Mouse (Mus musculus): ENCODE data around the gene Prss57.

Gene Prss57

GRCm38 (mm10) chr10:79790861-79791260, at the start of gene Prss57:
TSS of gene Prss57 (minus strand) at chr10:79790961.
- no peak for DNase-seq (ENCODE audit: low read depth)

GRCm38 (mm10) chr10:79840091-79840490, 49.3 kb upstream of the Prss57 start:
- DNase-seq (ENCODE audit: low read depth), result no peak

- no peak for DNase-seq (ENCODE audit: low read depth)
Observed at GRCm38 (mm10) chr10:79838151-79838550, 47.4 kb upstream of the Prss57 start.

- DNase-seq (ENCODE audit: low read depth), result no peak
Observed at GRCm38 (mm10) chr10:79836918-79837317, 46.2 kb upstream of the Prss57 start.

- no peak for DNase-seq (ENCODE audit: low read depth)
Observed at GRCm38 (mm10) chr10:79834769-79835398, 44.1 kb upstream of the Prss57 start.

GRCm38 (mm10) chr10:79832786-79833181, 42.0 kb upstream of the Prss57 start:
- DNase-seq (ENCODE audit: low read depth), result no peak

GRCm38 (mm10) chr10:79832026-79832785, 41.4 kb upstream of the Prss57 start:
- DNase-seq (ENCODE audit: low read depth), result no peak

- no peak for DNase-seq (ENCODE audit: low read depth)
Observed at GRCm38 (mm10) chr10:79831583-79831982, 40.8 kb upstream of the Prss57 start.

- peak; percentile 40 for DNase-seq (ENCODE audit: low read depth)
Observed at GRCm38 (mm10) chr10:79824413-79824812, 33.7 kb upstream of the Prss57 start.

GRCm38 (mm10) chr10:79823011-79823410, 32.2 kb upstream of the Prss57 start:
- DNase-seq (ENCODE audit: low read depth), result no peak

GRCm38 (mm10) chr10:79822372-79822771, 31.6 kb upstream of the Prss57 start:
- no peak for DNase-seq (ENCODE audit: low read depth)

GRCm38 (mm10) chr10:79821731-79822130, 31.0 kb upstream of the Prss57 start:
- DNase-seq (ENCODE audit: low read depth), result no peak

- no peak for DNase-seq (ENCODE audit: low read depth)
Observed at GRCm38 (mm10) chr10:79820782-79821181, 30.0 kb upstream of the Prss57 start, which contains the start of gene Misp. TSS of gene Misp (plus strand) at chr10:79820989.

- DNase-seq (ENCODE audit: low read depth), result no peak
Observed at GRCm38 (mm10) chr10:79820277-79820676, 29.5 kb upstream of the Prss57 start.

GRCm38 (mm10) chr10:79819606-79820005, 28.8 kb upstream of the Prss57 start:
- DNase-seq (ENCODE audit: low read depth), result no peak

- DNase-seq (ENCODE audit: low read depth), result no peak
Observed at GRCm38 (mm10) chr10:79818225-79818624, 27.5 kb upstream of the Prss57 start.

GRCm38 (mm10) chr10:79817111-79817510, 26.4 kb upstream of the Prss57 start:
- DNase-seq (ENCODE audit: low read depth), result no peak

GRCm38 (mm10) chr10:79815671-79816494, 25.1 kb upstream of the Prss57 start:
- no peak for DNase-seq (ENCODE audit: low read depth)

- DNase-seq (ENCODE audit: low read depth), result no peak
Observed at GRCm38 (mm10) chr10:79814271-79814842, 23.6 kb upstream of the Prss57 start.

GRCm38 (mm10) chr10:79811736-79812637, 21.2 kb upstream of the Prss57 start:
- DNase-seq (ENCODE audit: low read depth), result no peak

- DNase-seq (ENCODE audit: low read depth), result no peak
Observed at GRCm38 (mm10) chr10:79808728-79809127, 18.0 kb upstream of the Prss57 start.
